Mouse (Mus musculus) C2C12 (cell line): ENCODE results near the gene Aip.

ENCODE experiments used
- CTCF ChIP-seq: IDR thresholded peaks from one replicate; pipeline ENCODE4 v1.5.1; 2011; ENCODE audit not compliant: control insufficient read depth, insufficient read depth, insufficient read length
- FOSL1 ChIP-seq: IDR thresholded peaks from one replicate; pipeline ENCODE4 v1.8.0; 2011; ENCODE audit warnings: mild to moderate bottlenecking, low read length; ENCODE audit not compliant: poor library complexity, insufficient read depth, severe bottlenecking
- MYOD1 ChIP-seq: IDR thresholded peaks from one replicate; pipeline ENCODE4 v1.6.1; 2011; ENCODE audit warnings: low read depth; ENCODE audit not compliant: control insufficient read depth, insufficient read length
- USF1 ChIP-seq: IDR thresholded peaks from one replicate; pipeline ENCODE4 v1.6.1; 2011; ENCODE audit warnings: low read depth, mild to moderate bottlenecking, control low read depth, moderate library complexity

DNA sequence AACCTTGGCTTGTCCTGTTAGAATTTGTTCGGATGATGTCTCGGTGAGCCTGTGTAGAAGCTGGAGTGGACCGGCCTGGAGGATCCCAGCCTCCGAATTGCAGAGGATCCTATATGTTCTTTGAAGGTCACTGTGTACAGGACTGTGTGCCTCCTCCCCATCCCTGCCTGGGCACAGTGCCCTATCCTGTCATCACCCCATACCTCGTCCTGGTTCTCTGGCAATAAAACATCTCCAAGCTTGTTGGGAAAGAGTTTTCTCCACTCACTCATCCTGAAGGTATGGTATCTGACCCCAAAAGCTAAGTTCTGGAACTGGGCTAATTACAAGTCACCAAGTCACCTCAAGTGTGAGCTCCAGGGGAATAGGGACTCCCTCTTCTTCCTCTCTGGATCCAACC lies 38.6 kb downstream of the Aip start:
- no peak for TF ChIP-seq CTCF
- no peak for TF ChIP-seq MYOD1
- TF ChIP-seq FOSL1, result no peak
- TF ChIP-seq USF1, result no peak
